Mouse (Mus musculus): ENCODE measurements around the gene Mia3. TPM values are rescaled to one million over a fixed set of nuclear protein-coding genes. Genes with fewer than 3 reads are reported as not detected.
"Not testable (repeated sequence)": the region's sequence is repeated elsewhere in the genome, so short reads cannot be mapped to it uniquely, and the experiment has no call there.

The Mia3 gene
- polyA plus RNA-seq, 1 experiment from 2014 or later, result 192 TPM

DNA sequence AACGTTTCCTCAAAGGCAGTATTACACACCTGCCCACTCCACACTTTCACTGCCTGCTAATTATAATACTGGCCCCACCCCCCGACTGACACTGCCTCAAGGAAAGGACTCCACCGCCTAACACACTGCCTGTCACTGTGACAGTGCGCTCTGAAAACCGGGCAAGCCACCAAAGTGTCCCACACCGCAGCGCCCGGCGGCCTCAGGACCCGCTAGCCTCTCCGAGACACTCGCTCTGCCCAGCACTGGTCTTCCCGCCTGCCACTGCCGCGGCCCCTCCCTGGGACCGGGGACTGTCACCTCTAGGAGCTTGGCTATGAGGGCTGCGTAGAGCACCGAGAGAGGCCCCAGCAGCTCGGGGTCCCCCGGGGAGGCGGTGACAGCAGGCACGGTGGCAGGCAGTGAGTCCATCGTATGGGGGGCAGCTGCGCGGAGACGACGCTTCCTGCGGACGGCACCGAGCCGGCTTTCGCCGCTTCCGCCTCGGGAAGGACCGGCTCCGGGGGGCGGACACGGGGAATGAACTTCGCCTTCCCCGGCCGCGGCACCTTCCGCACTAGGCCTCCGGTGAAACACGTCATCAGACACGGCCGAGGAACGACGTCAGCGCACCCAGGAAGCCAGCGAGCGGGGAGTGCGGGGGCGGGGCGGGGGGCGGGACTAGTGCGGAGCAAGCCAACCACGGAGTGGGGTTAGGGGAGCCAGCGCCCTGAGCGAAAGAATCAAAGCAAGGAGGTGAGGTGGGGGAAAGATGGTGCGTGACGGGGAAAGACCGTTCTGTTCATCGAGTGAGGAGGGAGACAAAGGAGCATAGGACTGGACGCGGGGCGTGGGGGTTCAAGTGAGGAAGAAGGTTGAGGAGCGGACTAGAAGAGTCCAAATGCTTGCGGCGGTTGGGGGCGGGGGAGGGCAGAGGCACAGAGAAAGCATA is 24.2 kb downstream of the Mia3 start:
- ATAC-seq (peak; percentile 80), DNase-seq (ENCODE audit: low read depth, low spot score) (peak; percentile 42)
- in situ Hi-C loops (cut with MboI; ENCODE audit: low pct_unique_long_range_greater_than_20kb), result no loop called here
- H3K27me3 ChIP-seq, result no peaks in the 10 kb centered on the region
- CTCF ChIA-PET, result interaction anchor here (1.3 to 1.4 kb wide), 2 partner anchors 11 to 13 kb away, joined by 3 to 5 read pairs; no protein-coding TSS in a partner anchor
- no peak for TF ChIP-seq CTCF (IDR thresholded peaks at IDR 0.05)
- POLR2A ChIA-PET, result no interaction called here

DNA sequence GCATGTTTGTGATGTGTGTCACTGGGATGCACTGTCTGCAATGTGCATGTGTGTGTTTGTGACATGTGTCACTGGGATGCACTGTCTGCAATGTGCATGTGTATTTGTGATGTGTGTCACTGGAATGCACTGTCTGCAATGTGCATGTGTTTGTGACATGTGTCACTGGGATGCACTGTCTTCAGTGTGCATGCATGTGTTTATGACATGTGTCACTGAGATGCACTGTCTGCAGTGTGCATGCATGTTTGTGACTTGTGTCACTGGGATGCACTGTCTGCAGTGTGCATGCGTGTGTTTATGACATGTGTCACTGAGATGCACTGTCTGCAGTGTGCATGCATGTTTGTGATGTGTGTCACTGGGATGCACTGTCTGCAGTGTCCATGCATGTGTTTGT is 26.5 kb downstream of the Mia3 start:
- POLR2A ChIA-PET, result interaction anchor here (0.6 kb wide), 1 partner anchor 17 kb away, joined by 4 read pairs; no protein-coding TSS in a partner anchor
- H3K27me3 ChIP-seq; in situ Hi-C loops (cut with MboI; ENCODE audit: low pct_unique_long_range_greater_than_20kb); CTCF ChIA-PET; ATAC-seq; DNase-seq (ENCODE audit: low read depth, low spot score): not testable (repeated sequence)

DNA sequence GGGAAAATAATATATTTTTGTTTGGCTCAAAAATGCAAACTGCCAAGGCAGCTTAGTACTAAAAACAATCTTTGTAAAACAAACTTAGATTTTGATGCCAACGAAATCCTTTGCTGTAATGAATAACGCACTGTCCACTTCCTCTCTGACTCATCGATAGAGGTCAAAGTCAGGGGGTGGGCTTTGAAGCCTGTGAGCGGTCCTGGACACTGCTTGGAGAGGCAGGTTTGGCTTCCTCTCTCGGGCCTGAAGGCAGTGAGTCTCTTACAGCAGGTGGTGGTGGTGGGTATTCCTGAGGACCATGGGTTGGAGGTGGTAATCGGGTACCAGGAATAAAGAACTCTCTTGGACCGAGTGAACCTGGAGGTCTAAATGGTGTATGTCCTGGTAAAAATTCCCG is 42.2 kb downstream of the Mia3 start:
- POLR2A ChIA-PET, result no interaction called here
- no peaks in the 10 kb centered on the region for H3K27me3 ChIP-seq
- ATAC-seq (no peak), DNase-seq (ENCODE audit: low read depth, low spot score) (no peak)
- in situ Hi-C loops (cut with MboI; ENCODE audit: low pct_unique_long_range_greater_than_20kb), result no loop called here
- TF ChIP-seq CTCF (IDR thresholded peaks at IDR 0.05), result no peak
- CTCF ChIA-PET, result no interaction called here

DNA sequence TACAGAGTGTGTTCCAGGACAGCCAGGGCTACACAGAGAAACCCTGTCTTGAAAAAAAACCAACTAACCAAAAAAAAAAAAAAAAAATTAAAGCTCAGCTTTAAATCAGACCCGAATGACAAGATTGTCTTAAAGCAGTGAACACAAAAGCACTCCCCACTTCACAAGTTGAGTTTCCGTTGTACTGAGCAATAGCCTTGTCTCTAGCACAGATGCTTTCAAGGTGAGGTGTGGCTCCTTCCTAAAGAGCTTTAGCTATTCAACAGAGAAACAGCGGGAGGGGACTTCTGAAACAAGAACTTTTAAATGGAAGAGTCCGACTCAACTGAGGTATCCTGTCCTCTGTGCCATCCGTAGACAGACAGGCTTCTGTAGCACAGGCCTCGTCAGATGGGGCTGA is 44.9 kb downstream of the Mia3 start:
- no peak for DNase-seq (ENCODE audit: low read depth, low spot score)
- no peak for TF ChIP-seq CTCF (IDR thresholded peaks at IDR 0.05)
- H3K27me3 ChIP-seq, result no peaks in the 10 kb centered on the region
- CTCF ChIA-PET, result interaction anchor here (0.9 to 1.6 kb wide), 2 partner anchors 9 to 14 kb away, joined by 3 to 4 read pairs; no protein-coding TSS in a partner anchor
- POLR2A ChIA-PET, result no interaction called here
- no peak for ATAC-seq
- in situ Hi-C loops (cut with MboI; ENCODE audit: low pct_unique_long_range_greater_than_20kb), result no loop called here

DNA sequence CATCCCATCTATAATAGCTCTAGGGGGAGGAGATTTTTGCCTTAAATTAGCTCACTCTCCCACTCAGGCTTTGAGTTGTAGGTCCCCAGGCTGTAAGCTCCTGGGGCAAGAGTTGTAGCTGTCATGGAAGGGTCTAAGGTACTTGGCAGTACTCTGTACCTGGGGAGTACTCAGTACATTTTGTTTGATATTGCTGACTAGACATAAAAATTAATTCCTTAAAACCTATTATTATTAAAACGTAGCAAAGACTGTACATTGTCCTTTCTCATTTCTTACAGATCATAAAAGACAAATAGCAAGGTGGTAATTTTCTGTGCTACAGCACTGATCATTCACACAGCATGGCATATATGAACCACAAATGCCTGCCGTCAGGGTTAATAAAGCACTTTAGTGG is 45.4 kb downstream of the Mia3 start:
- TF ChIP-seq CTCF (IDR thresholded peaks at IDR 0.05), result no peak
- POLR2A ChIA-PET, result no interaction called here
- DNase-seq (ENCODE audit: low read depth, low spot score) (no peak), ATAC-seq (no peak)
- no peaks in the 10 kb centered on the region for H3K27me3 ChIP-seq
- in situ Hi-C loops (cut with MboI; ENCODE audit: low pct_unique_long_range_greater_than_20kb), result no loop called here
- CTCF ChIA-PET, result interaction anchor here (0.9 to 1.6 kb wide), 2 partner anchors 8 to 14 kb away, joined by 3 to 4 read pairs; no protein-coding TSS in a partner anchor

DNA sequence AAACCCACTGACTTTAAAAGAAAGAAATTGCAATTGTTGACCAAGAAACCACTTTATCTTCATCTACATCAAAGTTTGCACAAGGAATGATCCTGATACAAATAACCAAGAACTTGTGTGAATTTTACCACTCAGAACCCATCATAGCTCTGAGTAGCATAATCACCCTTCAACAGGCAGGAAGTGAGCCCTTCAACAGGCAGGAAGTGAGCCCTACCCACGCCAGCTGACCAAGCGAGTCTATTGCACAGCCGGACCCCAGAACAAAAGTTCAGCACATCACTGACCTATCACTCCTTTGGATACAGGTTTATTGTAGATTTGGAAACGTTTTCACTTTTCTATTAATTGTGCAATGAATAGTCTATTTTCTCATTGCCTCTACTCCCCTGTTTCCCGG is 46.9 kb downstream of the Mia3 start:
- POLR2A ChIA-PET; in situ Hi-C loops (cut with MboI; ENCODE audit: low pct_unique_long_range_greater_than_20kb); H3K27me3 ChIP-seq; ATAC-seq; DNase-seq (ENCODE audit: low read depth, low spot score); CTCF ChIA-PET: not testable (repeated sequence)

DNA sequence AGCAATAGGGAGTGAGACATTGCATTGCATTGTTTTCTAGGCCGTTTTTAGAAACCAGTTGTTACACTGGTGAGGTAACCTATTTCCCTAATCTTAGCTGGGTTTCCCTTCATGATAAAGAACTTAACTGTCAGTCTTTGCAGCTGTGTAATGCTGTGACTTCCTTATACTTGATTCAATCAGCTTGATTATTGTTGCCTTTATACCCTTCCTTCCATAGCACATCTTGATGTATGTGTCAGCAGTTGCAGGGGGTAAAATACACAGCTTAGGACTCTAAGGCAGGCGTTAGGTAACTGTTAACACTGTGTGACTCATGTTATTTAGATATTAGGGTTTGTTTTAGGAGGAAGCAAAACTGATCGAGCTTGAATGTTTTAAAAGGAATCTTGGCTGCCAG is 48.6 kb downstream of the Mia3 start:
- in situ Hi-C loops (cut with MboI; ENCODE audit: low pct_unique_long_range_greater_than_20kb), result no loop called here
- H3K27me3 ChIP-seq, result no peaks in the 10 kb centered on the region
- ATAC-seq (peak; percentile 57), DNase-seq (ENCODE audit: low read depth, low spot score) (no peak)
- CTCF ChIA-PET, result interaction anchor here (1.1 to 1.3 kb wide), 2 partner anchors 15 to 16 kb away, joined by 3 read pairs; no protein-coding TSS in a partner anchor
- TF ChIP-seq CTCF (IDR thresholded peaks at IDR 0.05), result no peak
- POLR2A ChIA-PET, result interaction anchor here (0.6 kb wide), 1 partner anchor 22 kb away, joined by 3 read pairs; no protein-coding TSS in a partner anchor

DNA sequence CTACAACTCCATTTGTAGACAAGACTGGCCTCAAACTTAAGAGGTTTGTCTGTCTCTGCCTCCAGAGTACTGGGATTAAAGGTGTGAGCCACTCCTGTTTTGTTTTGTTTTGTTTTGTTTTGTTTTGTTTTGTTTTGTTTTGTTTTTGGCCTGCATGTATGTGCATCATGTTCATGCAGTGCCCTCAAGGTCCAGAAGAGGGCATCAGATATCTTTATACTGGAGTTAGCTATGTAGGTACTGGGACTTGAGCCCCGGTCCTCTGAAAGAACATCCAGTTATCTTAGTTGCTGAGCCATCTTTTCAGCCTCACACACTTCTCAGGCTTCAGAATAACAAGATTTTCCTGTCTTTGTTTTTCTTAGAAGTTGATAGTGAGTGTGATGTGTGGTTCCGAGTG is 53.6 kb downstream of the Mia3 start:
- CTCF ChIA-PET, result interaction anchor here (0.9 to 1.6 kb wide), 4 partner anchors 9 to 17 kb away, joined by 3 to 4 read pairs (median 4); no protein-coding TSS in a partner anchor
- ATAC-seq (no peak), DNase-seq (ENCODE audit: low read depth, low spot score) (no peak)
- in situ Hi-C loops (cut with MboI; ENCODE audit: low pct_unique_long_range_greater_than_20kb), result no loop called here
- POLR2A ChIA-PET, result no interaction called here
- TF ChIP-seq CTCF (IDR thresholded peaks at IDR 0.05), result peak; percentile 59
- no peaks in the 10 kb centered on the region for H3K27me3 ChIP-seq

DNA sequence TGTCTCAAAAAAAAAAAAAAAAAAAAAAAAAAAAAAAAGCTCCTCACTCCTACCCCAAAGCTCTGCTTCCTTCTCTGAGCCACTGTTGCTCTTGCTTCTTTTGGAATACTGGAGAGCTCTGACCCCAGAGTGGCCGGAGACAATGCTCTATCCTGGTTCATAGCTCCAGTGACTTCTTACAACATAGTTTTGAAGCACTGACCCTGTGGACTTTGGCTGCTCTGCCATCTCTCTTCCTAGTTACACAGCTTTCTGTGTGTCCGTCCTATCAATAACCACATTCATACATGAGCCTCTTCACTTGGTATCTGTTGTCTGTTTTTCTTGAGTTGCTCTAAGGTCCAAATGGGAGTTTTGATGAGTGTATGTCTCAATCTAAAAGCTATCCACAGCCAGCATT is 57.3 kb downstream of the Mia3 start:
- in situ Hi-C loops (cut with MboI; ENCODE audit: low pct_unique_long_range_greater_than_20kb), result no loop called here
- no peak for TF ChIP-seq CTCF (IDR thresholded peaks at IDR 0.05)
- ATAC-seq (no peak), DNase-seq (ENCODE audit: low read depth, low spot score) (no peak)
- ChIA-PET POLR2A (no interaction called here), CTCF (interaction anchor here (1.0 to 1.6 kb wide), 3 partner anchors 11 to 29 kb away, joined by 3 to 4 read pairs (median 3); no protein-coding TSS in a partner anchor)
- no peaks in the 10 kb centered on the region for H3K27me3 ChIP-seq

DNA sequence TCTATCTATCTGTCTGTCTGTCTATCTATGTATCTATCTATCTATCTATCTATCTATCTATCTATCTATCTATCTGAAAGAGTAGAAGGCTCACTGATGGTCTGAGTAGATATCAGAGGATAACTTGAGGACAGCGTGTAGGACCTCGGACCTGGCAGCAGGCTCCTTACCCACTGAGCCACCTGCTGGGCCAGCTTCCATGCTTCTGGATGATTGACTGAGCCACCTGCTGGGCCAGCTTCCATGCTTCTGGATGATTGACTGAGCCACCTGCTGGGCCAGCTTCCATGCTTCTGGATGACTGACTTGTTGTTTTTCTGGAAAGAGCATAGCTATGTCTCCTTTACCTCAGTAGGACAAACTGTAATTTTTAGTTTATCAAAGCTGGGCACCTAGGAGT is 59.8 kb downstream of the Mia3 start:
- ATAC-seq; DNase-seq (ENCODE audit: low read depth, low spot score); H3K27me3 ChIP-seq; POLR2A ChIA-PET; in situ Hi-C loops (cut with MboI; ENCODE audit: low pct_unique_long_range_greater_than_20kb): not testable (repeated sequence)
- CTCF ChIA-PET, result interaction anchor here (1.0 kb wide), 1 partner anchor 15 kb away, joined by 3 read pairs; no protein-coding TSS in a partner anchor

DNA sequence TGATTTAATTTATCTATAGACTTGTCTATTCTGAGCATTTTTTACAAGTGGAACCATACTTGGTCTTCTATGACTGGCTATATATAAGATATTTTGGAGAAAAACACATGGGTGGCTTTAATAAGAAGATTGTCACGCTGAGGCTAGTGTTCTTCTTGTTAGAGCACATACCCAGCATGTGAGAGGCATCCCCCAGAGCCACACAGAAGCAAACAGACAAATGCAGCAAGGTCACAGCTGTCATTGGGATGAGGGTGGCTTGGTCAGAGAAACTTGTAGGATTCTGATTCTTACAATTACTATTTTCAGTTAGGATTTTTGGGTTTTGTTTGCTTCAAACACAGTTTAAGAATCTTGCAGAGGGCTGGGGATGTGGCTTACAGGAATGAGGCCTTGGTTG is 60.9 kb downstream of the Mia3 start:
- ChIA-PET POLR2A (no interaction called here), CTCF (no interaction called here)
- no peak for DNase-seq (ENCODE audit: low read depth, low spot score)
- no peak for ATAC-seq
- TF ChIP-seq CTCF (IDR thresholded peaks at IDR 0.05), result no peak
- in situ Hi-C loops (cut with MboI; ENCODE audit: low pct_unique_long_range_greater_than_20kb), result no loop called here
- H3K27me3 ChIP-seq, result no peaks in the 10 kb centered on the region
